Mouse (Mus musculus) limb, embryonic 10.5 days (tissue): ENCODE measurements around the gene Prr18. TPM values are rescaled to one million over a fixed set of nuclear protein-coding genes. Genes with fewer than 3 reads are reported as not detected.
"Not testable (repeated sequence)": the region's sequence is repeated elsewhere in the genome, so short reads cannot be mapped to it uniquely, and the experiment has no call there.

Source experiments
- DNase-seq: peaks from one replicate; pipeline ENCODE4 v3.0.0-alpha.2; 2017; ENCODE audit warnings: low spot score
- H3K27ac ChIP-seq: fragments of 300-500 bp; sonication (generic); 2 replicates; pipeline ENCODE4 v1.5.1; 2016; ENCODE audit warnings: mild to moderate bottlenecking
- H3K27me3 ChIP-seq: fragments of 300-500 bp; sonication (generic); 2 replicates; pipeline ENCODE4 v1.6.1; 2016; ENCODE audit warnings: low read depth, mild to moderate bottlenecking; ENCODE audit not compliant: poor library complexity, severe bottlenecking
- H3K36me3 ChIP-seq: fragments of 300-500 bp; sonication (generic); 2 replicates; pipeline ENCODE4 v1.6.1; 2016; ENCODE audit warnings: mild to moderate bottlenecking, moderate library complexity
- H3K4me1 ChIP-seq: fragments of 300-500 bp; sonication (generic); 2 replicates; pipeline ENCODE4 v1.6.1; 2016
- H3K4me3 ChIP-seq: fragments of 300-500 bp; sonication (generic); 2 replicates; pipeline ENCODE4 v1.5.1; 2016; ENCODE audit warnings: mild to moderate bottlenecking, moderate library complexity
- H3K9me3 ChIP-seq: fragments of 300-500 bp; sonication (generic); replicated peaks from 2 replicates; pipeline ENCODE4 v1.6.1; 2016; ENCODE audit warnings: mild to moderate bottlenecking
- WGBS: fragments of 180-500 bp; shearing (Covaris S2); methylation state at CpG from one replicate; pipeline ENCODE4 v1.1.7; 2016; 5-methylcytosine and 5-hydroxymethylcytosine counted together
- polyA plus RNA-seq: library from polyadenylated mRNA; unstranded; fragments of >200 nt; fragmentation: Nextera tagmentation; extraction: Ambion mirVana; gene quantifications from 2 replicates; pipeline ENCODE4 v1.2.1, GENCODE M21; 2016

The Prr18 gene
- polyA plus RNA-seq, result 0.29 and 0.31 TPM in 2 replicates

GRCm38 (mm10) chr17:8337159-8337558 is at the start of gene Prr18:
Gene Prr18 (plus strand): TSS chr17:8337459.
- peaks cover 18% of the 10 kb centered on the region for H3K4me1 ChIP-seq
- 90% methylated on average over 1 of the region's 5 CpGs for WGBS
- H3K27ac ChIP-seq, H3K9me3 ChIP-seq, H3K4me3 ChIP-seq, H3K36me3 ChIP-seq, DNase-seq: not testable (repeated sequence)
- H3K27me3 ChIP-seq, result peaks cover 45% of the 10 kb centered on the region

- Histone ChIP-seq H3K4me3 (no peak overlapping the region), H3K27me3 (peaks cover 10% of the 10 kb centered on the region), H3K4me1 (0 out of 2 replicates have a peak, but pooled peaks cover under 1% of the 10 kb centered on the region), H3K9me3 (no peaks in the 10 kb centered on the region), H3K27ac (no peak overlapping the region), H3K36me3 (no peaks in the 10 kb centered on the region)
- WGBS, result 91% methylated on average over 3 of the region's 3 CpGs
- no peak for DNase-seq
Measured at GRCm38 (mm10) chr17:8289993-8290679, 47.1 kb upstream of the Prr18 start.

- Histone ChIP-seq H3K4me3 (no peak overlapping the region), H3K9me3 (no peaks in the 10 kb centered on the region), H3K27ac (no peak overlapping the region), H3K27me3 (peaks cover 4% of the 10 kb centered on the region), H3K4me1 (no peaks in the 10 kb centered on the region), H3K36me3 (no peaks in the 10 kb centered on the region)
- no peak for DNase-seq
Measured at GRCm38 (mm10) chr17:8290736-8291135, 46.5 kb upstream of the Prr18 start.

GRCm38 (mm10) chr17:8295825-8296224 is 41.4 kb upstream of the Prr18 start:
- Histone ChIP-seq H3K4me1 (no peaks in the 10 kb centered on the region), H3K27ac (no peak overlapping the region), H3K9me3 (no peaks in the 10 kb centered on the region), H3K27me3 (no peaks in the 10 kb centered on the region), H3K36me3 (no peaks in the 10 kb centered on the region), H3K4me3 (no peak overlapping the region)
- DNase-seq, result no peak

GRCm38 (mm10) chr17:8296313-8296844 is 40.9 kb upstream of the Prr18 start:
- no peaks in the 10 kb centered on the region for H3K4me1 ChIP-seq
- 83% methylated on average over 9 of the region's 9 CpGs for WGBS
- no peaks in the 10 kb centered on the region for H3K27me3 ChIP-seq
- no peak overlapping the region for H3K27ac ChIP-seq
- H3K36me3 ChIP-seq, result no peaks in the 10 kb centered on the region
- no peaks in the 10 kb centered on the region for H3K9me3 ChIP-seq
- no peak overlapping the region for H3K4me3 ChIP-seq
- DNase-seq, result no peak

GRCm38 (mm10) chr17:8297746-8298145 is 39.5 kb upstream of the Prr18 start:
- Histone ChIP-seq H3K4me1 (no peaks in the 10 kb centered on the region), H3K9me3 (no peaks in the 10 kb centered on the region), H3K27me3 (no peaks in the 10 kb centered on the region), H3K36me3 (no peaks in the 10 kb centered on the region), H3K27ac (no peak overlapping the region), H3K4me3 (no peak overlapping the region)
- 85% methylated on average over 5 of the region's 5 CpGs for WGBS
- no peak for DNase-seq

GRCm38 (mm10) chr17:8298281-8298680 is 39.0 kb upstream of the Prr18 start:
- H3K36me3 ChIP-seq, result no peaks in the 10 kb centered on the region
- no peak for DNase-seq
- WGBS, result 94% methylated on average over 2 of the region's 2 CpGs
- H3K4me1 ChIP-seq, result no peaks in the 10 kb centered on the region
- H3K27me3 ChIP-seq, result no peaks in the 10 kb centered on the region
- H3K9me3 ChIP-seq, result no peaks in the 10 kb centered on the region
- H3K4me3 ChIP-seq, result no peak overlapping the region
- H3K27ac ChIP-seq, result no peak overlapping the region

GRCm38 (mm10) chr17:8299524-8299923 is 37.7 kb upstream of the Prr18 start:
- H3K27me3 ChIP-seq, result no peaks in the 10 kb centered on the region
- H3K36me3 ChIP-seq, result no peaks in the 10 kb centered on the region
- H3K9me3 ChIP-seq, result no peaks in the 10 kb centered on the region
- no peak overlapping the region for H3K27ac ChIP-seq
- H3K4me3 ChIP-seq, result no peak overlapping the region
- H3K4me1 ChIP-seq, result no peaks in the 10 kb centered on the region
- DNase-seq, result no peak

- Histone ChIP-seq H3K4me1 (no peaks in the 10 kb centered on the region), H3K4me3 (no peak overlapping the region), H3K36me3 (no peaks in the 10 kb centered on the region), H3K27ac (no peak overlapping the region), H3K9me3 (no peaks in the 10 kb centered on the region), H3K27me3 (no peaks in the 10 kb centered on the region)
- 83% methylated on average over 4 of the region's 4 CpGs for WGBS
- DNase-seq, result no peak
Measured at GRCm38 (mm10) chr17:8301515-8301914, 35.7 kb upstream of the Prr18 start.

GRCm38 (mm10) chr17:8302772-8303438 is 34.4 kb upstream of the Prr18 start:
- Histone ChIP-seq H3K27me3 (no peaks in the 10 kb centered on the region), H3K27ac (no peak overlapping the region), H3K4me3 (no peak overlapping the region), H3K36me3 (no peaks in the 10 kb centered on the region), H3K4me1 (no peaks in the 10 kb centered on the region), H3K9me3 (no peaks in the 10 kb centered on the region)
- 76% methylated on average over 7 of the region's 7 CpGs for WGBS
- no peak for DNase-seq

- DNase-seq, result no peak
- Histone ChIP-seq H3K27ac (no peak overlapping the region), H3K4me3 (no peak overlapping the region), H3K9me3 (no peaks in the 10 kb centered on the region), H3K4me1 (no peaks in the 10 kb centered on the region), H3K27me3 (no peaks in the 10 kb centered on the region), H3K36me3 (no peaks in the 10 kb centered on the region)
- 76% methylated on average over 5 of the region's 5 CpGs for whole genome bisulfite sequencing
Measured at GRCm38 (mm10) chr17:8303671-8304070, 33.6 kb upstream of the Prr18 start.

GRCm38 (mm10) chr17:8305801-8306200 is 31.5 kb upstream of the Prr18 start:
- Histone ChIP-seq H3K27me3 (no peaks in the 10 kb centered on the region), H3K36me3 (no peaks in the 10 kb centered on the region), H3K27ac (no peak overlapping the region), H3K4me3 (no peak overlapping the region), H3K4me1 (no peaks in the 10 kb centered on the region), H3K9me3 (no peaks in the 10 kb centered on the region)
- 28% methylated on average over 3 of the region's 3 CpGs for WGBS
- no peak for DNase-seq

GRCm38 (mm10) chr17:8310838-8311614 is 26.2 kb upstream of the Prr18 start, which contains the start of gene Sft2d1:
Gene Sft2d1 (plus strand): TSS chr17:8311102.
- WGBS, result 1% methylated on average over 51 of the region's 54 CpGs
- 0 out of 2 replicates have a peak, but pooled peaks cover 3% of the 10 kb centered on the region for H3K36me3 ChIP-seq
- no peaks in the 10 kb centered on the region for H3K27me3 ChIP-seq
- H3K27ac ChIP-seq, result peak within 1 kb of the TSS; percentile 80
- DNase-seq, result peak; percentile 98
- peaks cover 14% of the 10 kb centered on the region for H3K4me1 ChIP-seq
- H3K9me3 ChIP-seq, result no peaks in the 10 kb centered on the region
- peak within 1 kb of the TSS; percentile 75 for H3K4me3 ChIP-seq
